Mouse (Mus musculus) limb, embryonic 15.5 days (tissue): ENCODE data around the gene Abcb9. TPM values are rescaled to one million over a fixed set of nuclear protein-coding genes. Genes with fewer than 3 reads are reported as not detected.
"Not testable (repeated sequence)": the region's sequence is repeated elsewhere in the genome, so short reads cannot be mapped to it uniquely, and the experiment has no call there.

Experiments used
- ATAC-seq: fragments of 200-750 bp; cut with Nextera tagmentation; 2 replicates; pipeline ENCODE4 v1.8.0; 2017; ENCODE audit warnings: low read depth, moderate TSS enrichment; ENCODE audit not compliant: insufficient number of reproducible peaks, low FRiP score, low TSS enrichment
- H3K27ac ChIP-seq: fragments of 300-500 bp; sonication (generic); 2 replicates; pipeline ENCODE4 v1.5.1; 2015; ENCODE audit warnings: moderate library complexity, mild to moderate bottlenecking, inconsistent platforms
- H3K27me3 ChIP-seq: fragments of 300-500 bp; sonication (generic); 2 replicates; pipeline ENCODE4 v1.6.1; 2015; ENCODE audit warnings: inconsistent platforms
- H3K36me3 ChIP-seq: fragments of 300-500 bp; sonication (generic); 2 replicates; pipeline ENCODE4 v1.6.1; 2015; ENCODE audit warnings: inconsistent platforms
- H3K4me1 ChIP-seq: fragments of 300-500 bp; sonication (generic); 2 replicates; pipeline ENCODE4 v1.6.1; 2015; ENCODE audit warnings: inconsistent platforms
- H3K4me2 ChIP-seq: fragments of 300-500 bp; sonication (generic); 2 replicates; pipeline ENCODE4 v1.6.1; 2015; ENCODE audit warnings: mild to moderate bottlenecking, inconsistent platforms
- H3K4me3 ChIP-seq: fragments of 300-500 bp; sonication (generic); 2 replicates; pipeline ENCODE4 v1.5.1; 2015; ENCODE audit warnings: mild to moderate bottlenecking, inconsistent platforms
- H3K9ac ChIP-seq: fragments of 300-500 bp; sonication (generic); 2 replicates; pipeline ENCODE4 v1.6.1; 2015; ENCODE audit warnings: inconsistent platforms
- H3K9me3 ChIP-seq: fragments of 300-500 bp; sonication (generic); 2 replicates; pipeline ENCODE4 v1.6.1; 2016; ENCODE audit warnings: inconsistent platforms
- WGBS: fragments of 180-500 bp; shearing (Covaris S2); methylation state at CpG from one replicate; pipeline ENCODE4 v1.1.7; 2015; 5-methylcytosine and 5-hydroxymethylcytosine counted together
- polyA plus RNA-seq: library from polyadenylated mRNA; unstranded; fragments of >200 nt; fragmentation: Nextera tagmentation; extraction: Ambion mirVana; gene quantifications from 2 replicates; pipeline ENCODE4 v1.2.1, GENCODE M21; 2015

Gene Abcb9
- polyA plus RNA-seq, 1 experiment from 2014 or later: 3.1 TPM

DNA sequence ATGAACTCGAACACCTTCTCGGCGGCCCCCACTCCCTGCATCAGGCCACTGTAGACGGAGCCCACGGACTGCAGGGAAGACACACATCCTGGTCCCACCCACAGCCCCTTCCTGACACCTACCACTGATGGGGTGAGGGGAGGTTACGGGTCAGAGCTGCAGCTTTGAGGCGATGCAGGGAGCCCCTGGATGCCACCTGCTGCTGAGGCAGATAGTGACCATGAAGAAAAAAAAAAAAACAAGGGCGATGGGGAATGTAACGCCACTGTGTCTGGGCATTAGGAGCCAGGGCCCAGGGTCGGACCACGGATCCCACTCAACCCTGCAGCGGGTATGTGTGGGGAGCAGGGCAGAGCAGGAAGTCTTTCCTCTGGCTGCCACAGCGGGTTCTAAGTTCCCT lies 18.4 kb downstream of the Abcb9 start:
- Histone ChIP-seq H3K27ac (no peak overlapping the region), H3K27me3 (no peaks in the 10 kb centered on the region; the same call in 1 of the 2 replicates), H3K9me3 (no peaks in the 10 kb centered on the region), H3K9ac (no peak overlapping the region), H3K4me2 (no peak overlapping the region), H3K4me1 (peaks cover 31% of the 10 kb centered on the region), H3K36me3 (no peaks in the 10 kb centered on the region), H3K4me3 (no peak overlapping the region)
- ATAC-seq: no peak
- WGBS: 82% methylated on average over 13 of the region's 13 CpGs

DNA sequence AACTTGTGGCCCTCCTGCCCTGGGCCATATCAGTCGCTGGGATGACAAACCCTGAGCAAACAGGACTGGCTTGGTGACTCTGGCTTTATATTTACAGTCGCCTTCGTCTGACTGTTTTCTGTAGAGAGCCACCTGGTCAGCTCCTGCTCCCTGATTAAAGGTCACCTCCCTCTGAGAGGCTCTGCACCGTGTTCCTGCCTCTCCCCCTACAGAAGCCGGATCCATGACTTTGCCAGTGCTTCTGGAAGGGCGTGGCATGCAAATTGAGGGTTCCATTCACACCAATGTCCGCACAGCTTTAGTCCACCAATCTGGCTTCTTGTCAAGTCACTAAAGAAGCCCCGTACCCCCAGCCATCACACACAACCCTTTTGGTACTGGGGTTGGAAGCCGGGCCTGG lies 19.0 kb downstream of the Abcb9 start:
- Histone ChIP-seq H3K9me3 (no peaks in the 10 kb centered on the region), H3K36me3 (no peaks in the 10 kb centered on the region), H3K4me1 (peaks cover 35% of the 10 kb centered on the region), H3K9ac (no peak overlapping the region), H3K27me3 (no peaks in the 10 kb centered on the region; the same call in 1 of the 2 replicates), H3K27ac (no peak overlapping the region), H3K4me2 (no peak overlapping the region), H3K4me3 (no peak overlapping the region)
- ATAC-seq: no peak
- 46% methylated on average over 9 of the region's 9 CpGs for WGBS

DNA sequence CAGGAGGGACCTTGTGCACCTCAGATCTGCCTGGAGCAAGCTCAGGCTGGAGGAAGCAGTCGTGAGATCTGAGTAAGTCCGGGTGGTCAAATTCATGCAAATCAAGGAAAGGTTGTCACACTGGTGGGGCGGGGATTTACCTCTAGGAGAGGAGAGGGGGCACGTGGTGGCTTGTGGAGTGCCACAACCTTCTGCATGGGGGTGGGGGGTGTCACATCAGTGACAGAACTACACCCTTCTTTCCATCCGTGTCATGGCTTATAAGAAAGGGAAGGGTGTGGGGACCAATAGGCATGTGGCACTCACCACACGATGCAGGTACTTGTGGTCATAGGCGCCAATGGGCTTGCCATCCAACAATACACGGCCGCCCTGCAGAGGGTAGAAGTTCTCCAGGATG lies 19.9 kb downstream of the Abcb9 start:
- H3K9me3 ChIP-seq: no peaks in the 10 kb centered on the region
- H3K27ac ChIP-seq: no peak overlapping the region
- peaks cover 35% of the 10 kb centered on the region for H3K4me1 ChIP-seq
- H3K9ac ChIP-seq: no peak overlapping the region
- no peaks in the 10 kb centered on the region; the same call in 1 of the 2 replicates for H3K27me3 ChIP-seq
- H3K36me3 ChIP-seq: no peaks in the 10 kb centered on the region
- no peak overlapping the region for H3K4me3 ChIP-seq
- 62% methylated on average over 9 of the region's 9 CpGs for WGBS
- ATAC-seq: no peak
- no peak overlapping the region for H3K4me2 ChIP-seq

DNA sequence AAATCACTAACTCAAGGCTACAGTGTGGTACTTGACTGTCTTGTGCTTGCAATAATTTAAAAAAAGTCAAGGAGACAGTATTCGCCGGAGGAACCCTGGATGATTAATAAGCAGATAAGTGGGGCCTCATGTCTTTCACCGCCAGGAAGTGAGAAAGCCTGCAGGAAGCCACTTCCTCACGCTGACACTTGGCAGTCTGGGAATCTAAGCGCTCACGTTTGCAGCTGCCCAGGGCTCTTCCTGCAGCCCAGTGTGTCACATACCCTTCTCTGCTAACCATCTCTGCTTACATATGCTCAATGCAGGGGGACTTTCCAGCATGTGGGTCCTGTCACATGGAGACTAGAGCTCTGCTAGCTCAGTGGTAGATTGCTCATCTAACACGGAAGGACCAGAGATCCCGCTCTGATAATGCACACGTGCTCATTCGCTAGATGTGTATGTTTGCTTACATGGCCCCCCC lies 20.7 kb downstream of the Abcb9 start:
- H3K27ac ChIP-seq: no peak overlapping the region
- 41% methylated on average over 10 of the region's 10 CpGs for WGBS
- H3K4me3 ChIP-seq: no peak overlapping the region
- H3K27me3 ChIP-seq: no peaks in the 10 kb centered on the region; the same call in 1 of the 2 replicates
- ATAC-seq: peak; percentile 12; the same call in 1 of the 2 replicates
- H3K9me3 ChIP-seq: no peaks in the 10 kb centered on the region
- H3K9ac ChIP-seq: no peak overlapping the region
- no peaks in the 10 kb centered on the region for H3K36me3 ChIP-seq
- H3K4me2 ChIP-seq: no peak overlapping the region
- peaks cover 35% of the 10 kb centered on the region for H3K4me1 ChIP-seq

DNA sequence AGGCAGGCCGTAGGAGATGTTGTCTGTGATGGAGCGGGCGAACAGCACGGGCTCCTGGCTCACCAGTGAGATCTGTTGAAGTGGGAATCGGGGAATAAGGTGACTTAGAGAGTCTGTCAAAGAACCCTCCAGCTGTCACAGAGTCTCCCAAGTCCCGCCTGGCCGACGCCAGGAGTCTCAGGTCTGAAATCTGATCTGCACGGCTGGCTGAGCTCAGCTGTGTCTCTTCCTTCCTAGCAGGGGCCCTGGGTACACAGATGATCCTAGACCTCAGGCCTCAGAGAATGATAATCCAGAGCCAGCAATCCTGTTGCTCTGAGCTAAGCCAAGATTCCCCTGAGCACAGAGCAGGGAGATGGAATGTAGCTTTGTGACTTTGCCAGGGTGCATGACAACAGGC lies 21.9 kb downstream of the Abcb9 start:
- 47% methylated on average over 9 of the region's 9 CpGs for WGBS
- H3K4me1 ChIP-seq: peaks cover 26% of the 10 kb centered on the region

DNA sequence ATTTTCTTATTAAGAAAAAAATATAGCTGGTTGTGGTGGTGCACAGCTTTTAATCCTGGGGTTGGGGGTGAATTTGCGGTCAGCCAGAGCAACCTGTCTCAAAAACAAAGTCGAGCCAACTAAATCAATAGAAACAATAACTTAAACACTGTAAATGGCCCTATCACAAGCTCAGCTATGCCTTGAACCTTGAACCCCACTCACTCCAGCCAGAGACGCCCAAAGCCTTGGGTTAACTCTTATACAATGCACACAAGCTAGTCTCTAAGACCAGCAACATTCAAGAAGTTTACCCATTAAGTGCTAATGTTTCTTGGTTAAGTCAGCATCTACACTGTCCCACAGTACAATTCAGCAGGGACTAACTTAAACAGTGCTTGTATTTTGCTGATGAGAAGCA lies 25.9 kb downstream of the Abcb9 start:
- no peak for ATAC-seq
- Histone ChIP-seq H3K27me3 (no peaks in the 10 kb centered on the region), H3K4me2 (no peak overlapping the region), H3K36me3 (no peaks in the 10 kb centered on the region), H3K9me3 (no peaks in the 10 kb centered on the region), H3K4me3 (no peak overlapping the region), H3K27ac (no peak overlapping the region), H3K9ac (no peak overlapping the region), H3K4me1 (0 out of 2 replicates have a peak, but pooled peaks cover 3% of the 10 kb centered on the region)
- WGBS: 82% methylated on average over 3 of the region's 3 CpGs

More for the DNA sequence above, 21.9 kb downstream of the Abcb9 start:
- H3K4me3 ChIP-seq: no peak overlapping the region
- H3K9me3 ChIP-seq: no peaks in the 10 kb centered on the region
- no peak overlapping the region for H3K27ac ChIP-seq
- H3K36me3 ChIP-seq: no peaks in the 10 kb centered on the region
- no peaks in the 10 kb centered on the region; the same call in 1 of the 2 replicates for H3K27me3 ChIP-seq
- no peak overlapping the region for H3K9ac ChIP-seq
- 0 out of 2 replicates have a peak, but pooled peaks have one; percentile 5 for ATAC-seq
- no peak overlapping the region for H3K4me2 ChIP-seq

DNA sequence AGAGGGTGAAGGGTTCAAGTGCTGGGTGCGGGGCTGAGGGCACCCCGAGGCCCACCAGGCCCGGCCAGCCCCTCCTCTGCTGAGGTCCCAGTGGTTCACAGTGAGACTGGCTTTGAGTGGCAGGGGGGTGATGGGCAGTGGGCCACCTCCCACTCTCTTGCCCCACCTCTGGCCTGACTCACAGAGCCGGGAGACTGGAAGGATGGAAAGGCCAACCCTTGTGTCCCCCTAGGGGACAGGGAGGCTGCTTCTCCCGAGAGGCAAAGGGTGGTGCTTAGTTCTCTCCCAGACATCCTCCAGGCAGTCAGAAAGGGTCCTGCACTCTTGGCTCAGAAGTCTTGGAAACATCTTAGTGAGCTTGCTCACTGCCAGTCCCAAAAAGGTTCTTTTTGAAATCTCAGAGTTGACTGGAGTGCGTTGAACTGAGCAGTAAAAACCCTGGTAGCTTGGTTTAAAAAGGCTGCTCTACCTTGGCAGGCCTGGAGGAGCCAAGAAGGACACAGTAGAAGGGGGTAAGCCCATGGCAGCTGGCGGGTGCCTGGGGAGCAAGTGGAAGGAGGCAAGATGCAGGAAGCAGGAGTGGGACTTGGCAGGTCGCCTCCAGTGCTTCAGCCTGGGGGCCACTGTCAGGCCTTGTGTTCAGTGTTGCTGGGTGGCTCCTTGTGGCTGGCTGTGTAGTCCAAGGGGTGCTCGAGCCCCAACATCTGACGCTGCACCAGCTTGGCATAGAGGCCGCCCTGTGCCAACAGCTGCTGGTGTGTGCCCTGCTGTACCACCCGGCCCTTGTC lies 33.4 kb downstream of the Abcb9 start:
- Histone ChIP-seq H3K4me3 (no peak overlapping the region), H3K27me3 (no peaks in the 10 kb centered on the region), H3K9me3 (no peaks in the 10 kb centered on the region), H3K36me3 (no peaks in the 10 kb centered on the region), H3K27ac (peak overlapping the region; percentile 59), H3K4me1 (peaks cover 9% of the 10 kb centered on the region), H3K4me2 (no peak overlapping the region), H3K9ac (no peak overlapping the region)
- 65% methylated on average over 12 of the region's 12 CpGs for WGBS
- no peak for ATAC-seq

DNA sequence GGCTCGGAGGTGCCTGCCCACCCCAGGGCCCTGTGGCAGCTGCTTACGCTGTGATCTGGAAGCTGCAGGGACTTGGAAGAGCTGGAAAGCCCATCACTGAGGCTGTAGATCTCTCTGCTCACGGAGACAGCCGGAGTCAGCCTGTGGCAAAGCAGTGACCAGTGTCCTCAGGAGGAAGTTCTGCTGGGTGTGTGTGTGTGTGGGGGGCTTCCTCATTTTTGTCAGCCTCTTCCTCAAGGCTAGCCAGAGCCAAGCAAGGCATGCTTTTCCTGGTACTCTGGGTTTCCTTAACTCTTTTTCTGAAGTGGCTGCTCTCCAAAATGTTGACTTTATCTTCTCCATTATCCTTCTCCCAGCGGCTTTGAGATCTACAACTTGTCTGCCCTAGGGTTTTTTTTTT lies 35.9 kb downstream of the Abcb9 start:
- ATAC-seq: no peak
- Histone ChIP-seq H3K9ac (no peak overlapping the region), H3K4me1 (peaks cover 9% of the 10 kb centered on the region)

DNA sequence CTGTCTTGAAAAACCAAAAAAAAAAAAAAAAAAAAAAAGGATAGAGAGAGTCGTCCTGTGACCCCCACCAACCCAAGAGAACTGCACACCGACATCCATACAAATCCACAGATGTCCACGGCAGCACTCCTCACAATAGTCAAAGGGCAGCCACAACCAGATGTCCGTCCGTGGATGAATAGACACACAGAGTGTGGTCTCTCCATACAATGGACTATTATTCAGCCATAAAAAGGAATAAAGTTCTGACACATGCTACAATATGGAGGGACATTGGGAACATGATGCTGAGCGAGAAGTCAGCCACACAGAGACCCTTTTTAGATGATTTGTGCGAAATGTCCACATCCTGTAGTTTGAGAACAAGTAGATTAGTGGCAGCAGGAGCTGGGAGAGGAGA lies 36.8 kb downstream of the Abcb9 start:
- Histone ChIP-seq H3K9me3 (no peaks in the 10 kb centered on the region), H3K27me3 (no peaks in the 10 kb centered on the region), H3K9ac (no peak overlapping the region), H3K4me3 (no peak overlapping the region), H3K27ac (no peak overlapping the region), H3K4me2 (no peak overlapping the region), H3K36me3 (no peaks in the 10 kb centered on the region), H3K4me1 (peaks cover 9% of the 10 kb centered on the region)
- WGBS: 86% methylated on average over 7 of the region's 7 CpGs
- ATAC-seq: no peak

More for the DNA sequence above, 35.9 kb downstream of the Abcb9 start:
- Histone ChIP-seq H3K4me3 (no peak overlapping the region), H3K27me3 (no peaks in the 10 kb centered on the region), H3K27ac (no peak overlapping the region), H3K9me3 (no peaks in the 10 kb centered on the region), H3K4me2 (no peak overlapping the region), H3K36me3 (no peaks in the 10 kb centered on the region)
- WGBS: 66% methylated on average over 5 of the region's 5 CpGs

DNA sequence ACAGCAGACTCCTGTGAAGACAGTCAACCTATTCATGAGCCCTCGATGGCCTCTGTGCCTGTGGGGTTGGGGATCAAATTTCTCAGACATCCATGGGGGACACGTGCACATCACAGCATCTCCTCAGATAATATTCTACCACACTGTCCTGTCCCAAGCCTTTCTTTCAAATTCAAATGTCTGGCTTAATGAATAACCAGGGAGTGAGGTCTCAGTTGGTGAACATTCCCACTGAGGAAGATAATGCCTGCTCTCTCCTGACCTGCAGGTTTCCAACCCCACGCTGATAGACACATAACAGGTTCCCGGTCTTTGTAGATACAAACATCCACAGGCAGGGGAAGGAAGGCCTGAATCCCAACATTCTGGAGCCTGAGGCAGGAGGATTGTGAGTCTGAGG lies 38.6 kb downstream of the Abcb9 start:
- H3K36me3 ChIP-seq: no peaks in the 10 kb centered on the region
- no peak overlapping the region; the same call in 1 of the 2 replicates for H3K27ac ChIP-seq
- no peaks in the 10 kb centered on the region for H3K9me3 ChIP-seq
- H3K4me2 ChIP-seq: no peak overlapping the region
- ATAC-seq: no peak
- WGBS: 73% methylated on average over 4 of the region's 4 CpGs
- H3K4me3 ChIP-seq: no peak overlapping the region
- H3K27me3 ChIP-seq: no peaks in the 10 kb centered on the region
- peaks cover 1% of the 10 kb centered on the region; the same call in 1 of the 2 replicates for H3K4me1 ChIP-seq
- H3K9ac ChIP-seq: no peak overlapping the region

DNA sequence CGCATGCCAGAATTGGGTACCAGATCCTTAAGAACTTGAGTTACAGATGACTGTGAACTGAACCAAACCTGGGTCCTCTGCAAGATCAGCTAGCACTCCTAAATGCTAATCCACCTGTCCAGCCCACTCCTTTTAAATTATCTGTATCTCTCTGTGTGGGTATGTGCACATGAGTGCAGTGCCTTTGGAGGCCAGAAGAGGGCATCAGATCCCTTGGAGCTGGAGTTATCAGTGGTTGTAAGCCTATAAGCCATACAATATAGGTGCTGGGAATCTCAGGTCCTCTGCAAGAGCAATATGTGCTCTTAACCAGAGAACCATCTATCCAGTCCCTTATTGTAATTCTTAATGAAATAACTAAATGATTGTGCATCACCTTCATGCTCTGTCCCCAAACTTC lies 39.4 kb downstream of the Abcb9 start:
- Histone ChIP-seq H3K4me2 (no peak overlapping the region), H3K4me1 (no peaks in the 10 kb centered on the region), H3K4me3 (no peak overlapping the region), H3K27ac (no peak overlapping the region), H3K36me3 (no peaks in the 10 kb centered on the region), H3K9me3 (no peaks in the 10 kb centered on the region), H3K9ac (no peak overlapping the region), H3K27me3 (no peaks in the 10 kb centered on the region)
- no peak for ATAC-seq
- 100% methylated on average over 1 of the region's 1 CpGs for WGBS

DNA sequence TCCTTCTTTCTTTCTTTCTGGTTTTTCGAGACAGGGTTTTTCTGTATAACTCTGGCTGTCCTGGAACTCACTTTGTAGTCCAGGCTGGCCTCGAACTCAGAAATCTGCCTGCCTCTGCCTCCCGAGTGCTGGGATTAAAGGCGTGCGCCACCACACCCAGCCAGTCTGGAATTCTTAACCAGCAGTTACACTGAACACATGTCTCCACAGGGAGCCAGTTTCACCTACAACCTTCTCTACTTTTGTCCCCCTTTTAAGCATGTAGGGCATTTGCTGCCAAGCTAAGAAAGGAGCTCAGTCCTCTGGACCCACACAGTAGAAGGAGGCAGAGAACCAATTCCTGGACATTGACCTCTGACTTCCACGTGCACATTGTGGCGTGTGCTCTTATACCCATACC lies 43.0 kb downstream of the Abcb9 start:
- 86% methylated on average over 7 of the region's 7 CpGs for WGBS
- H3K4me2 ChIP-seq, H3K27me3 ChIP-seq, H3K27ac ChIP-seq, H3K4me3 ChIP-seq, ATAC-seq, H3K9ac ChIP-seq, H3K9me3 ChIP-seq, H3K36me3 ChIP-seq: not testable (repeated sequence)
- peaks cover 15% of the 10 kb centered on the region for H3K4me1 ChIP-seq
